Mouse (Mus musculus) forebrain, embryonic 16.5 days (tissue): ENCODE results near the gene Txlna. TPM values are rescaled to one million over a fixed set of nuclear protein-coding genes. Genes with fewer than 3 reads are reported as not detected.

ENCODE experiments used
- ATAC-seq: fragments of 200-750 bp; cut with Nextera tagmentation; 2 replicates; pipeline ENCODE4 v1.8.0; 2017; ENCODE audit warnings: mild to moderate bottlenecking, moderate library complexity
- H3K27ac ChIP-seq: fragments of 300-500 bp; sonication (generic); 2 replicates; pipeline ENCODE4 v1.5.1; 2014; ENCODE audit warnings: low read length, control low read depth
- H3K27me3 ChIP-seq: fragments of 300-500 bp; sonication (generic); replicated peaks from 2 replicates; pipeline ENCODE4 v1.6.1; 2014; ENCODE audit warnings: low read length; ENCODE audit not compliant: control insufficient read depth, insufficient read depth
- H3K36me3 ChIP-seq: fragments of 300-500 bp; sonication (generic); 2 replicates; pipeline ENCODE4 v1.6.1; 2014; ENCODE audit not compliant: control insufficient read depth, insufficient read depth
- H3K4me1 ChIP-seq: fragments of 300-500 bp; sonication (generic); replicated peaks from 2 replicates; pipeline ENCODE4 v1.6.1; 2014; ENCODE audit warnings: low read length; ENCODE audit not compliant: control insufficient read depth, insufficient read depth
- H3K4me2 ChIP-seq: fragments of 300-500 bp; sonication (generic); 2 replicates; pipeline ENCODE4 v1.6.1; 2014; ENCODE audit warnings: mild to moderate bottlenecking, low read length, control low read depth
- H3K4me3 ChIP-seq: fragments of 300-500 bp; sonication (generic); replicated peaks from 2 replicates; pipeline ENCODE4 v1.5.1; 2014; ENCODE audit warnings: mild to moderate bottlenecking, low read length, control low read depth
- H3K9ac ChIP-seq: fragments of 300-500 bp; sonication (generic); replicated peaks from 2 replicates; pipeline ENCODE4 v1.6.1; 2014; ENCODE audit warnings: low read depth, low read length, control low read depth
- H3K9me3 ChIP-seq: fragments of 300-500 bp; sonication (generic); 2 replicates; pipeline ENCODE4 v1.6.1; 2016; ENCODE audit warnings: low read length; ENCODE audit not compliant: control insufficient read depth
- WGBS: fragments of 180-500 bp; shearing (Covaris S2); extraction: QIAGEN DNeasy Blood & Tissue Kit; methylation state at CpG from one replicate; pipeline ENCODE4 v1.1.7; 2014; 5-methylcytosine and 5-hydroxymethylcytosine counted together
- microRNA-seq: library from miRNA; unstranded; fragments of <30 nt; microRNA quantifications from one replicate; pipeline ENCODE4, GENCODE M21; 2017
- polyA plus RNA-seq: library from polyadenylated mRNA; unstranded; fragments of >200 nt; fragmentation: Nextera tagmentation; extraction: Ambion mirVana; gene quantifications from 2 replicates; pipeline ENCODE4 v1.2.1, GENCODE M21; 2015

Txlna gene
- polyA plus RNA-seq, 1 experiment from 2014 or later: 68.1 TPM

DNA sequence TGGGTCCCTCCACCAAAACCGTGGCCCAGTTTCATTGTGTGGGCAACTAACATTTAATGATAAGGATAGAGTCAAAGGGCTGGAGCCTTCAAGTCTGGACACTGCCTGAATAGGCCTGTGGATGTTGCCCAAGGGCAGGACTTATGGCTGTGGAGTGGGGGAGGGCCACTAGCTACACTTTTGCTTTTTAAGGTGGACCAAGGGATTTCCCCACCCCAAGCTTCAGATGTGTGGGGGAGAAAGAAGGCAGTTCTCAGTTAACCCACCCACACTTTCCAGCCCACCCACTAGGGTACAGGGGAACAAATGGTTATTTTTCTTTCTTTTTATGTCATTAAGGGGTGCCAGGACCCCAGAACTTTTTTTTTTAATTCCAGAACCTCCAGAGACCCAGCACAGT lies 56.5 kb downstream of the Txlna start:
- Histone ChIP-seq H3K27me3 (no peaks in the 10 kb centered on the region), H3K36me3 (no peaks in the 10 kb centered on the region), H3K4me3 (no peak overlapping the region), H3K9ac (no peak overlapping the region; the same call in 1 of the 2 replicates), H3K9me3 (no peaks in the 10 kb centered on the region), H3K4me1 (peaks cover 7% of the 10 kb centered on the region), H3K4me2 (no peak overlapping the region; the same call in 1 of the 2 replicates), H3K27ac (no peak overlapping the region)
- WGBS: 74% methylated on average over 1 of the region's 1 CpGs
- no peak for ATAC-seq

DNA sequence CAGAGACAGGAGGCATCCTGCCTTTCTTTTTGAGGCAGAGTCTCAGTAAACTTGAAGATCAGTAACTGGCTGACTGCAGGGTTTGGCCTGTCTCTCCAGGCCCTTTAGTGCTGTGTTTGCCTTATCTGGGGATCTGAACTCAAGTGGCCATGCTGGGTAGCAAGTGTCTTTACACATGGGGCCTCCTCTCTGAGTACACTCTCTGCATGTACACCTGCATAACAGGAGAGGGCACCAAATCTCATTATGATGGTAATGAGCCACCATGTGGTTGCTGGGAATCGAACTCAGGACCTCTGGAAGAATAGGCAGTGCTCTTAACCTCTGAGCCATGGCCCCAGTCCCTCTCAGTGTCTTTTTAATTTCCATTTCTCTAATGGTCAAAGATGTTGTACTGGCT lies 58.6 kb downstream of the Txlna start:
- no peak overlapping the region for H3K4me2 ChIP-seq
- no peak overlapping the region for H3K4me3 ChIP-seq
- no peaks in the 10 kb centered on the region for H3K36me3 ChIP-seq
- WGBS: 79% methylated on average over 1 of the region's 1 CpGs
- H3K9ac ChIP-seq: no peak overlapping the region
- no peak for ATAC-seq
- no peaks in the 10 kb centered on the region for H3K27me3 ChIP-seq
- H3K4me1 ChIP-seq: peaks cover 9% of the 10 kb centered on the region
- H3K9me3 ChIP-seq: no peaks in the 10 kb centered on the region
- H3K27ac ChIP-seq: no peak overlapping the region

DNA sequence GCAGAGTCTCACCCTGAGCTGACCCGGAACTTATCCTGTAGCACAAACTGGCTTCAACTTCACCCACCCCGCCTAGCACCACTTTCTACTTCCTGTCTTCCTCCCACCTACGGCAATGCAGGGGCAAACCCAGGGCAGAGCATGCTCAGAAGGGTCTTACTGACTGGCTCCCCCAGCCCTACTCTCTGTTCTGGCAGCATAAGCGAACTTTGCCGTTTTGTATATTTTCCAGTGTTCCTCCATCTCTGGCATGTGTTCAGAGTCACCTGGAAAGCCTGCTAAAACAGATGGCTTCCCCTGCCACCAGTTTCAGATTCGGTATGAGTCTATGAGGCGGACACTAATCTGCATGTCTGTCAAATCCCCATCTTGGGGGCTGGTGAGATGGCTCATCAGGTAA lies 60.5 kb downstream of the Txlna start:
- no peaks in the 10 kb centered on the region for H3K9me3 ChIP-seq
- WGBS: 68% methylated on average over 7 of the region's 7 CpGs
- H3K36me3 ChIP-seq: no peaks in the 10 kb centered on the region
- no peak overlapping the region for H3K4me3 ChIP-seq
- peaks cover 14% of the 10 kb centered on the region for H3K4me1 ChIP-seq
- no peak overlapping the region for H3K4me2 ChIP-seq
- H3K27me3 ChIP-seq: no peaks in the 10 kb centered on the region
- H3K27ac ChIP-seq: no peak overlapping the region
- no peak overlapping the region for H3K9ac ChIP-seq
- ATAC-seq: no peak

- Histone ChIP-seq H3K36me3 (no peaks in the 10 kb centered on the region), H3K27me3 (no peaks in the 10 kb centered on the region), H3K4me3 (no peak within 1 kb of the TSS), H3K9ac (no peak within 1 kb of the TSS), H3K4me1 (peaks cover 7% of the 10 kb centered on the region), H3K4me2 (no peak within 1 kb of the TSS), H3K9me3 (no peaks in the 10 kb centered on the region), H3K27ac (no peak within 1 kb of the TSS)
- 90% methylated on average over 5 of the region's 5 CpGs for WGBS
- ATAC-seq: no peak
These were observed 62.4 kb downstream of the Txlna start, which contains the start of gene Fam167b for GRCm38 (mm10) chr4:129578466-129578865. Gene Fam167b (minus strand): TSS chr4:129578549.

- H3K27me3 ChIP-seq: no peaks in the 10 kb centered on the region
- no peak overlapping the region for H3K27ac ChIP-seq
- H3K4me2 ChIP-seq: no peak overlapping the region
- no peak for ATAC-seq
- no peak overlapping the region for H3K9ac ChIP-seq
- H3K4me1 ChIP-seq: peaks cover 7% of the 10 kb centered on the region
- no peaks in the 10 kb centered on the region for H3K36me3 ChIP-seq
- WGBS: 87% methylated on average over 7 of the region's 7 CpGs
- no peaks in the 10 kb centered on the region for H3K9me3 ChIP-seq
- H3K4me3 ChIP-seq: no peak overlapping the region
These were observed 63.2 kb downstream of the Txlna start for GRCm38 (mm10) chr4:129577688-129578087.

- Histone ChIP-seq H3K9me3 (no peaks in the 10 kb centered on the region), H3K36me3 (no peaks in the 10 kb centered on the region), H3K9ac (no peak overlapping the region), H3K27me3 (no peaks in the 10 kb centered on the region), H3K4me3 (no peak overlapping the region), H3K27ac (no peak overlapping the region), H3K4me2 (peak overlapping the region; percentile 18; the same call in 1 of the 2 replicates), H3K4me1 (peaks cover 7% of the 10 kb centered on the region)
- peak; percentile 33; the same call in 1 of the 2 replicates for ATAC-seq
- WGBS: 28% methylated on average over 21 of the region's 21 CpGs
These were observed 63.9 kb downstream of the Txlna start for GRCm38 (mm10) chr4:129576863-129577491.

Small RNAs within 50 kb of the gene (microRNA-seq; reads per million reads assigned to microRNA genes)
- gene Mir7016: 0.62 reads per million

Other genes with a start within 250 kb of the Txlna start
- gene Zbtb8b, start 200.2 kb downstream of the Txlna start, polyA plus RNA-seq: 7.4 and 9.9 TPM in 2 replicates
- 43.7 and 46.8 TPM in 2 replicates for gene Bsdc1, start 179.5 kb downstream of the Txlna start, polyA plus RNA-seq
- 0.51 and 0.76 TPM in 2 replicates for gene Tssk3, start 150.0 kb downstream of the Txlna start, polyA plus RNA-seq
- 0.39 TPM in 1 of 2 replicates, not detected in the other for gene Fam229a, start 149.9 kb downstream of the Txlna start, polyA plus RNA-seq
- gene Marcksl1, start 127.5 kb downstream of the Txlna start, polyA plus RNA-seq: 1,850 and 1,955 TPM in 2 replicates
- gene Hdac1, start 98.4 kb downstream of the Txlna start, polyA plus RNA-seq: 113 and 116 TPM in 2 replicates
- 7.6 and 11.1 TPM in 2 replicates for gene Lck, start 67.4 kb downstream of the Txlna start, polyA plus RNA-seq
- 0.24 and 0.27 TPM in 2 replicates for gene Fam167b, start 62.5 kb downstream of the Txlna start, polyA plus RNA-seq
- 216 and 220 TPM in 2 replicates for gene Eif3i, start 40.4 kb downstream of the Txlna start, polyA plus RNA-seq
- 139 and 164 TPM in 2 replicates for gene Tmem234, start 40.4 kb downstream of the Txlna start, polyA plus RNA-seq
- 2.6 and 4.0 TPM in 2 replicates for gene Dcdc2b, start 26.8 kb downstream of the Txlna start, polyA plus RNA-seq
- gene Iqcc, start 22.0 kb downstream of the Txlna start, polyA plus RNA-seq: 30.7 and 37.0 TPM in 2 replicates
- gene Ccdc28b, start 17.1 kb downstream of the Txlna start, polyA plus RNA-seq: 109 and 133 TPM in 2 replicates
- gene Kpna6, start 31.7 kb upstream of the Txlna start, polyA plus RNA-seq: 16.4 and 17.9 TPM in 2 replicates
- gene Tmem39b, start 55.8 kb upstream of the Txlna start, polyA plus RNA-seq: 16.1 and 25.0 TPM in 2 replicates
- gene Khdrbs1, start 101.2 kb upstream of the Txlna start, polyA plus RNA-seq: 160 and 179 TPM in 2 replicates
- 278 and 316 TPM in 2 replicates for gene Ptp4a2, start 170.2 kb upstream of the Txlna start, polyA plus RNA-seq